Mouse (Mus musculus) megakaryocyte, embryonic 14.5 days (primary cell): Measurements from ENCODE around the gene Serpinb13.

ENCODE experiments used
- FLI1 ChIP-seq: IDR thresholded peaks from 2 replicates; pipeline ENCODE4 v1.6.1; 2012; ENCODE audit warnings: low read length, inconsistent platforms, mixed read lengths
- GATA1 ChIP-seq: IDR thresholded peaks from 3 replicates; pipeline ENCODE4 v1.6.1; 2012; ENCODE audit warnings: mixed read lengths, low read length, inconsistent platforms, borderline replicate concordance

- TF ChIP-seq GATA1 (no peak), FLI1 (no peak)
These were observed 2.3 kb downstream of the Serpinb13 start for GRCm38 (mm10) chr1:106983092-106983491.
